Mouse (Mus musculus) central nervous system, embryonic 18 days (tissue): Measurements from ENCODE around the gene Reg3g. TPM values are rescaled to one million over a fixed set of nuclear protein-coding genes. Genes with fewer than 3 reads are reported as not detected.

Experiments
- polyA plus RNA-seq: library from polyadenylated mRNA; depleted of rRNA; stranded (reverse); fragments of >200 nt; gene quantifications from 2 replicates; pipeline ENCODE4 v1.2.3, GENCODE M21; 2012; rRNA removed

Reg3g gene
- 0.26 TPM in 1 of 2 replicates, not detected in the other for polyA plus RNA-seq

DNA sequence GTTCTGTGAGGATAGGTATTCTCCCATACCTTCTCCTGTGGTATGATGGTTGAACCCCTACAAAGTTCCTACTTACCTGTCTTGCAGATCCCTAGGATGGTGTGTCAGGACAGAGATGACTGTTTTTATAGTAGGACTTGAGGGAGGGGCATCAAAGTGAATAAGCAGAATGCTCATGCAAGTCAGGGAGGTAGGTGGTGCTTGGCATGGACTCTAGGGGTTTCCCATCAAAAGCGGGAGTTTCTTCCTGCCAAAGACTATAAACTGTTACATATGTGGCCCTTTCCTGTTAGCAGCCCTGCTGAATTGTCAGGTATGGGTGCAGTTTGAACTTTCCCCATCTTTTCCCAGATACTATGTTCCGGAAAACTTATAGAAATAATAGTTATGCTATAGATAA is at the start of gene Reg3g:
Gene Reg3g, minus strand, starts transcription at position 101 of the 400 bp plus-strand sequence.

DNA sequence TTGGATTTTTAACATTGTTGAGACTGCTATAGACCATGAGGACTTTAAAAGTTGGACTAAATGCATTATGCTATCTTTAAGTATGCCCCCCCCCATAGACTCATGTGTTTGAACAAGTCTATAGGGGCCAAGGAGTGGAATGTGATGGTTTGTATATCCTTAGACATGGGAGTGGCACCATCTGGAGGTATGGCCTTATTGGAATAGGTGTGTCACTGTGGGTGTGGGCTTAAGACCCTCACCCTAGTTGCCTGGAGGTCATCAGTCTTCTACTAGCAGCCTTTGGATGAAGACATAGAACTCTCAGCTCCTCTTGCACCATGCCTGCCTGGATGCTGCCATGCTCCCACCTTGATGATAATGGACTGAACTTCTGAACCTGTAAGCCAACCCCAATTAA is 46.3 kb downstream of the Reg3g start, which contains the start of gene Reg1:
Gene Reg1, plus strand, starts transcription at position 301 of the 400 bp plus-strand sequence.

Other genes with a start within 250 kb of the Reg3g start
- 0.39 and 3.3 TPM in 2 replicates for gene Reg3b, start 98.2 kb downstream of the Reg3g start, polyA plus RNA-seq
- not detected in 2 replicates for gene Reg3d, start 90.0 kb downstream of the Reg3g start, polyA plus RNA-seq
- not detected in 2 replicates for gene Reg3a, start 88.2 kb downstream of the Reg3g start, polyA plus RNA-seq
- not detected in 2 replicates for gene Reg2, start 73.2 kb downstream of the Reg3g start, polyA plus RNA-seq
- not detected in 2 replicates for gene Reg1, start 46.2 kb downstream of the Reg3g start, polyA plus RNA-seq